Mouse (Mus musculus): ENCODE data around the gene Rerg. TPM values are rescaled to one million over a fixed set of nuclear protein-coding genes. Genes with fewer than 3 reads are reported as not detected.

The Rerg gene
- polyA plus RNA-seq, 1 experiment from 2014 or later, result 11.6 TPM

GRCm38 (mm10) chr6:137169171-137169968, 927 bp downstream of the Rerg start:
- peak; percentile 93 for ATAC-seq
- peak; percentile 99 for TF ChIP-seq CTCF (IDR thresholded peaks at IDR 0.05; ENCODE audit: low read depth)
- no peaks in the 10 kb centered on the region for H3K36me3 ChIP-seq (ENCODE audit: control insufficient read depth, insufficient read depth)
- H3K9ac ChIP-seq (ENCODE audit: low read depth, low read length), result peak overlapping the region; percentile 60
- H3K9me3 ChIP-seq (ENCODE audit: control insufficient read depth), result no peaks in the 10 kb centered on the region
- WGBS, result 2% methylated on average over 53 of the region's 53 CpGs
- H3K27ac ChIP-seq (ENCODE audit: low read depth, low read length), result no peak overlapping the region
- peak overlapping the region; percentile 94 for H3K4me2 ChIP-seq (replicated peaks; ENCODE audit: low read depth)
- no peaks in the 10 kb centered on the region for H3K27me3 ChIP-seq (replicated peaks; ENCODE audit: control insufficient read depth, insufficient read depth, low read length)
- H3K4me1 ChIP-seq (replicated peaks; ENCODE audit: control insufficient read depth, insufficient read depth, low read length), result no peaks in the 10 kb centered on the region
- H3K4me3 ChIP-seq (ENCODE audit: low read depth, low read length), result peak overlapping the region; percentile 61

- Histone ChIP-seq H3K36me3 (ENCODE audit: control insufficient read depth, insufficient read depth) (no peaks in the 10 kb centered on the region), H3K9ac (ENCODE audit: low read depth, low read length) (no peak overlapping the region), H3K4me2 (replicated peaks; ENCODE audit: low read depth) (no peak overlapping the region), H3K27me3 (replicated peaks; ENCODE audit: control insufficient read depth, insufficient read depth, low read length) (no peaks in the 10 kb centered on the region), H3K27ac (ENCODE audit: low read depth, low read length) (no peak overlapping the region), H3K4me3 (ENCODE audit: low read depth, low read length) (no peak overlapping the region), H3K4me1 (replicated peaks; ENCODE audit: control insufficient read depth, insufficient read depth, low read length) (0 out of 2 replicates have a peak, but pooled peaks cover 4% of the 10 kb centered on the region), H3K9me3 (ENCODE audit: control insufficient read depth) (no peaks in the 10 kb centered on the region)
- WGBS, result 53% methylated on average over 4 of the region's 4 CpGs
- TF ChIP-seq CTCF (IDR thresholded peaks at IDR 0.05; ENCODE audit: low read depth), result no peak
- ATAC-seq, result no peak
These were observed 3.5 kb downstream of the Rerg start for GRCm38 (mm10) chr6:137166843-137167242.

- Histone ChIP-seq H3K4me1 (replicated peaks; ENCODE audit: control insufficient read depth, insufficient read depth, low read length) (0 out of 2 replicates have a peak, but pooled peaks cover 5% of the 10 kb centered on the region), H3K4me3 (ENCODE audit: low read depth, low read length) (no peak overlapping the region), H3K9me3 (ENCODE audit: control insufficient read depth) (no peaks in the 10 kb centered on the region), H3K27me3 (replicated peaks; ENCODE audit: control insufficient read depth, insufficient read depth, low read length) (no peaks in the 10 kb centered on the region), H3K9ac (ENCODE audit: low read depth, low read length) (no peak overlapping the region), H3K36me3 (ENCODE audit: control insufficient read depth, insufficient read depth) (no peaks in the 10 kb centered on the region), H3K27ac (ENCODE audit: low read depth, low read length) (no peak overlapping the region), H3K4me2 (replicated peaks; ENCODE audit: low read depth) (no peak overlapping the region)
- WGBS, result 73% methylated on average over 10 of the region's 10 CpGs
- TF ChIP-seq CTCF (IDR thresholded peaks at IDR 0.05; ENCODE audit: low read depth), result no peak
- no peak for ATAC-seq
These were observed 6.7 kb downstream of the Rerg start for GRCm38 (mm10) chr6:137163571-137163970.

GRCm38 (mm10) chr6:137163061-137163460, 7.2 kb downstream of the Rerg start:
- Histone ChIP-seq H3K27ac (ENCODE audit: low read depth, low read length) (no peak overlapping the region), H3K4me1 (replicated peaks; ENCODE audit: control insufficient read depth, insufficient read depth, low read length) (0 out of 2 replicates have a peak, but pooled peaks cover 5% of the 10 kb centered on the region), H3K36me3 (ENCODE audit: control insufficient read depth, insufficient read depth) (no peaks in the 10 kb centered on the region), H3K27me3 (replicated peaks; ENCODE audit: control insufficient read depth, insufficient read depth, low read length) (no peaks in the 10 kb centered on the region), H3K4me2 (replicated peaks; ENCODE audit: low read depth) (no peak overlapping the region), H3K9ac (ENCODE audit: low read depth, low read length) (no peak overlapping the region), H3K9me3 (ENCODE audit: control insufficient read depth) (no peaks in the 10 kb centered on the region), H3K4me3 (ENCODE audit: low read depth, low read length) (no peak overlapping the region)
- no peak for TF ChIP-seq CTCF (IDR thresholded peaks at IDR 0.05; ENCODE audit: low read depth)
- no peak for ATAC-seq
- WGBS, result 90% methylated on average over 4 of the region's 4 CpGs

GRCm38 (mm10) chr6:137162481-137162880, 7.8 kb downstream of the Rerg start:
- ATAC-seq, result no peak
- Histone ChIP-seq H3K36me3 (ENCODE audit: control insufficient read depth, insufficient read depth) (no peaks in the 10 kb centered on the region), H3K4me1 (replicated peaks; ENCODE audit: control insufficient read depth, insufficient read depth, low read length) (0 out of 2 replicates have a peak, but pooled peaks cover 5% of the 10 kb centered on the region), H3K27me3 (replicated peaks; ENCODE audit: control insufficient read depth, insufficient read depth, low read length) (no peaks in the 10 kb centered on the region), H3K4me3 (ENCODE audit: low read depth, low read length) (no peak overlapping the region), H3K9ac (ENCODE audit: low read depth, low read length) (no peak overlapping the region), H3K27ac (ENCODE audit: low read depth, low read length) (no peak overlapping the region), H3K9me3 (ENCODE audit: control insufficient read depth) (no peaks in the 10 kb centered on the region), H3K4me2 (replicated peaks; ENCODE audit: low read depth) (no peak overlapping the region)
- no peak for TF ChIP-seq CTCF (IDR thresholded peaks at IDR 0.05; ENCODE audit: low read depth)
- 84% methylated on average over 7 of the region's 7 CpGs for WGBS

GRCm38 (mm10) chr6:137161491-137162088, 8.7 kb downstream of the Rerg start:
- Histone ChIP-seq H3K9ac (ENCODE audit: low read depth, low read length) (no peak overlapping the region), H3K4me1 (replicated peaks; ENCODE audit: control insufficient read depth, insufficient read depth, low read length) (0 out of 2 replicates have a peak, but pooled peaks cover 5% of the 10 kb centered on the region), H3K27me3 (replicated peaks; ENCODE audit: control insufficient read depth, insufficient read depth, low read length) (no peaks in the 10 kb centered on the region), H3K36me3 (ENCODE audit: control insufficient read depth, insufficient read depth) (no peaks in the 10 kb centered on the region), H3K9me3 (ENCODE audit: control insufficient read depth) (no peaks in the 10 kb centered on the region), H3K4me2 (replicated peaks; ENCODE audit: low read depth) (no peak overlapping the region), H3K27ac (ENCODE audit: low read depth, low read length) (peak overlapping the region; percentile 54), H3K4me3 (ENCODE audit: low read depth, low read length) (no peak overlapping the region)
- ATAC-seq, result peak; percentile 92
- whole genome bisulfite sequencing, result 33% methylated on average over 11 of the region's 11 CpGs
- TF ChIP-seq CTCF (IDR thresholded peaks at IDR 0.05; ENCODE audit: low read depth), result no peak

Measured in intestine, postnatal 0 days (tissue).